Mouse (Mus musculus) spleen, postnatal 0 days (tissue): ENCODE results near the gene Ugt1a1. TPM values are rescaled to one million over a fixed set of nuclear protein-coding genes. Genes with fewer than 3 reads are reported as not detected.

Source experiments
- polyA plus RNA-seq: library from polyadenylated mRNA; unstranded; fragments of >200 nt; fragmentation: Nextera tagmentation; extraction: Ambion mirVana; gene quantifications from 2 replicates; pipeline ENCODE4 v1.2.1, GENCODE M21; 2015

Gene Ugt1a1
- polyA plus RNA-seq: 0.25 and 0.57 TPM in 2 replicates

DNA sequence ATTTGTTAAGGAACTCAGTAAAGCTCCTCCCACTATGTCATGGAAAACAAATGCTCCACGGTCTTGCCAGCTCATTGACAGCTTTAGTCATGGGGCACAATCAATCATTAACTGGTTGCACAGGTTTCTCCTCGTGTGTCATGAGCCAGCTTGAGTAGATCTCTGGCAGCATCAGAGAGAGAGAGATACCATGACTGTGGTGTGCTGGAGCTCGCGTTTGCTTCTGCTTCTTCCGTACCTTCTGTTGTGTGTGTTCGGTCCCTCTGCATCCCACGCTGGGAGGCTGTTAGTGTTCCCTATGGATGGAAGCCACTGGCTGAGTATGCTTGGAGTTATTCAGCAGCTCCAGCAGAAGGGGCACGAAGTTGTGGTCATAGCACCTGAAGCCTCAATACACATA, at the start of gene Ugt1a1:
Ugt1a1 (plus strand) TSS at position 148 of the 400 bp plus-strand sequence.

DNA sequence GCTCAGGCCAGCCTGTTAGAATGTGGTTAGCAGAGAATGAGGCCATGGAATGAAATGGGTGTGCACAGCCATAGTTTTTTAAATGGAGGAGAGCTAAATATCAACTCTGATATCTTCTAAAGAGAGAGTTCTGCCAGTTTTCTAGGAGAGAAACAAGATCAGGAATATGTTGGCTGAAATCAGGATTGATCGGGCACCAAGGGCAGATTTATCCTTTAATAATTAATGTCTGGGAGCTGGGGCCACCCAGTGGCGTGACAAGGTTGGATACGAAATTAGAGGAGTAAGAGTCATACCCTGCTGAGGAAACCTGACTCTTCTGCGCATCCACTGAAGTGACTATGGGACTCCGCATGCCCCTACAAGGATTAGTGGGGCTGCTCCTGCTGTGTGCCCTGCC, 46.0 kb upstream of the Ugt1a1 start, which contains the start of gene Ugt1a5:
Ugt1a5 (plus strand) TSS at position 302 of the 400 bp plus-strand sequence.

DNA sequence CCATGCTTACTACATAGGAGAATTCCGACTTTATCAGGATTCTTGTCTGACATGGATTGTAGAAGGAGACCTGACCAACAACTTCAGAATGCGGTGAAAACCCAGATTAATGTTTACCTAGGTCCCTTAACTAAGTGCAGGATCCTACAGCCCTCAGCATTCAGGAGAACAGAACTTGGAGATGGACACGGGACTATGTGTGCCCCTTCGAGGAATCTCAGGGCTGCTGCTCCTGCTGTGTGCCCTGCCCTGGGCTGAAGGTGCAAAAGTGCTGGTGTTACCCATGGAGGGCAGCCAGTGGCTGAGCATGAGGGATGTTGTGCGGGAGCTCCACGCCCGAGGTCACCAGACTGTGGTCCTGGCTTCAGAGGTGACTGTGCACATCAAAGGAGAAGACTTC, 11.3 kb upstream of the Ugt1a1 start, which contains the start of gene Ugt1a2:
Ugt1a2 (plus strand) TSS at position 146 of the 400 bp plus-strand sequence.

DNA sequence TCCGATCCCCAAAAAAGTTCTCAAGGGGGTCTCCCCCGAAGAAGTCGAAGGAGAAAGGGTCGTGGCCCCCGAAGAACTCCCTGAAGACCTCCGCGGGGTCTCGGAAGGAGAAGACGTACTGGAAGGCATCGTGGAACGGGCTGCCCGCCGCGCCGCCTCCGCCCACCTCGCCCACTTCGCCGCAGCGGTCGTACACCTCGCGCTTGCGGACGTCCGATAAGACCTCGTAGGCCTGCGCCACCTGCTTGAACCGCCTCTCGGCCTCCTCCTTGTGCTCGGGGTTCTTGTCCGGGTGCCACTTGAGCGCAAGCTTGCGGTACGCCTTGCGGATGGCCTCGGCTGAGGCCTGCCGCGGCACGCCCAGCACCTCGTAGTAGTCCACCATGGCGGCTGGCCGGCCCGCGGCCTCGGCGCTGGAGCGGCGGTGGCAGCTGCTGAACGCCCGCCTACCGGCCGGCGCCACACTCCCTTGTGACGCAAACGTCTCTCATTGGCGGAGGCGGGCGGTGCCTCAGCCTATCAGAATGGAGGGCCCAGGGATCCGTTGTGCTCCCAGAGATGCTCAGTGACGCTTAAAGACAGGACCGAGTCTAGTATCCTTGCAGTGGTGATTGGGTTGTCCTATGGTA, 6.4 kb upstream of the Ugt1a1 start, which contains the start of gene Dnajb3:
Dnajb3 (minus strand) TSS at position 489 of the 629 bp plus-strand sequence.

DNA sequence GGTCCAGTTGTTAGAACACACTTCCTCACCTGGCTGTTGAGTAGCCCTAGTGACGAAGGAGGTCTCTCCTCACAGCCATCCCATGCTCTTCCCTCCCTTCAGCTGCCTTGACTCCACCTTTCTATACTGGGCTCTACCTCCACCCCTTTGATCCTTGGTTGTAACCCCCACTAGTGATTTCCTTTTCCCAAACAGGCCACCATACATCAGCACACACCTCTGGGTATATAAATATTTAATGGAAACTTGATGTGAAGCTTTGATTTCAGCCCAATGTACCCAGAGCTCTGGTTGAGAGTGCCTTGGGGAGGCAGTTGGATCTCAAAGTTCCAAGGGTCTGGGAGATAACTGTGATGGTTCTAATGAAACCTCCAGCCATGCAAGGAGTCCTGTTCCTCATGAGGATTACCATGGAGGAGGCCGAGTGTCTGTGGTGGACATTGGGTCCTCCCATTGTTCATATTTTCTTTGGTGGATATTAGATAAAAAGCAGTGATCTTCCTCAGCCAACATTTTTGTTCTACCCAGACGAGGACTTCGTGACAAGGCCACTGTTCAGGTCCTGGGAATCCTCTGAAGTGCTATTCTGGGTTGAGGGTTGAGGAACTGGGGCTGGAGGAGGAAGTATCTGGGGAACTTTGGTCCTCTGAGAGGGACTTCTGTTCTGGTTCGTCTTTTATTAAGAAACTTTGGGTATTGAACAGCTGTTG, 15.1 kb downstream of the Ugt1a1 start, which contains the start of gene Mroh2a:
Mroh2a (plus strand) TSS at position 317 of the 710 bp plus-strand sequence.

Other genes starting within 250 kb of the Ugt1a1 start
- 7.0 and 10.0 TPM in 2 replicates for gene Usp40, start 203.4 kb upstream of the Ugt1a1 start, polyA plus RNA-seq
- not detected in 2 replicates for gene Ugt1a10, start 156.6 kb upstream of the Ugt1a1 start, polyA plus RNA-seq
- not detected in 2 replicates for gene Ugt1a9, start 141.2 kb upstream of the Ugt1a1 start, polyA plus RNA-seq
- not detected in 2 replicates for gene Ugt1a8, start 124.1 kb upstream of the Ugt1a1 start, polyA plus RNA-seq
- gene Ugt1a7c, start 116.9 kb upstream of the Ugt1a1 start, polyA plus RNA-seq: 7.3 and 9.5 TPM in 2 replicates
- gene Ugt1a6b, start 108.7 kb upstream of the Ugt1a1 start, polyA plus RNA-seq: 0.33 and 0.45 TPM in 2 replicates
- 3.0 and 5.0 TPM in 2 replicates for gene Ugt1a6a, start 77.2 kb upstream of the Ugt1a1 start, polyA plus RNA-seq
- 0.11 TPM in 1 of 2 replicates, not detected in the other for gene Ugt1a5, start 45.9 kb upstream of the Ugt1a1 start, polyA plus RNA-seq
- gene Ugt1a2, start 11.4 kb upstream of the Ugt1a1 start, polyA plus RNA-seq: 0.05 and 0.40 TPM in 2 replicates
- 13.2 and 15.6 TPM in 2 replicates for gene Dnajb3, start 6.2 kb upstream of the Ugt1a1 start, polyA plus RNA-seq
- gene Mroh2a, start 15.0 kb downstream of the Ugt1a1 start, polyA plus RNA-seq: 0.69 and 0.73 TPM in 2 replicates
- gene Hjurp, start 65.7 kb downstream of the Ugt1a1 start, polyA plus RNA-seq: 76.6 and 78.0 TPM in 2 replicates
- not detected in 2 replicates for gene Trpm8, start 65.7 kb downstream of the Ugt1a1 start, polyA plus RNA-seq
- 0.25 and 0.43 TPM in 2 replicates for gene Spp2, start 195.0 kb downstream of the Ugt1a1 start, polyA plus RNA-seq